Mouse (Mus musculus): ENCODE data around the gene Mprip. TPM values are rescaled to one million over a fixed set of nuclear protein-coding genes. Genes with fewer than 3 reads are reported as not detected.
A peak's percentile ranks its signal among the peaks of the same experiment; 100 is the strongest.
"Not testable (repeated sequence)": the region's sequence is repeated elsewhere in the genome, so short reads cannot be mapped to it uniquely, and the experiment has no call there.

Mprip gene
- polyA plus RNA-seq (2012; rRNA removed), result 172 and 221 TPM in 2 replicates

GRCm38 (mm10) chr11:59661005-59661404 is at the start of gene Mprip:
Gene Mprip (plus strand): TSS chr11:59661305.
- no peaks in the 10 kb centered on the region for H3K27me3 ChIP-seq (ENCODE audit: control insufficient read depth, insufficient read depth, low read length)
- no peaks in the 10 kb centered on the region for H3K36me3 ChIP-seq (ENCODE audit: control insufficient read depth, insufficient read depth, low read length)
- no peak for DNase-seq
- no peak for TF ChIP-seq CTCF (IDR thresholded peaks at IDR 0.05; ENCODE audit: borderline replicate concordance, control insufficient read depth, extremely low read depth, insufficient read depth, low read length, poor library complexity)
- TF ChIP-seq POLR2A (IDR thresholded peaks at IDR 0.05; ENCODE audit: control insufficient read depth, extremely low read depth, insufficient read depth, low read length, poor library complexity), result no peak
- 96% methylated on average over 3 of the region's 3 CpGs for WGBS
- no peak within 1 kb of the TSS for H3K27ac ChIP-seq (ENCODE audit: control insufficient read depth, insufficient read depth, low read length)
- H3K4me1 ChIP-seq (replicated peaks; ENCODE audit: control insufficient read depth, insufficient read depth, low read length), result peaks cover 21% of the 10 kb centered on the region
- peak within 1 kb of the TSS; percentile 64 for H3K4me3 ChIP-seq (ENCODE audit: control insufficient read depth, insufficient read depth, low read length)

GRCm38 (mm10) chr11:59611646-59612045 is 49.5 kb upstream of the Mprip start:
- H3K27me3 ChIP-seq (ENCODE audit: control insufficient read depth, insufficient read depth, low read length), result no peaks in the 10 kb centered on the region
- H3K4me3 ChIP-seq (ENCODE audit: control insufficient read depth, insufficient read depth, low read length), result no peak overlapping the region
- 89% methylated on average over 5 of the region's 5 CpGs for WGBS
- no peaks in the 10 kb centered on the region for H3K4me1 ChIP-seq (replicated peaks; ENCODE audit: control insufficient read depth, insufficient read depth, low read length)
- no peaks in the 10 kb centered on the region for H3K36me3 ChIP-seq (ENCODE audit: control insufficient read depth, insufficient read depth, low read length)
- DNase-seq, result no peak
- no peak for TF ChIP-seq CTCF (IDR thresholded peaks at IDR 0.05; ENCODE audit: borderline replicate concordance, control insufficient read depth, extremely low read depth, insufficient read depth, low read length, poor library complexity)
- H3K27ac ChIP-seq (ENCODE audit: control insufficient read depth, insufficient read depth, low read length), result no peak overlapping the region

GRCm38 (mm10) chr11:59614120-59614519 is 47.0 kb upstream of the Mprip start:
- H3K4me1 ChIP-seq (replicated peaks; ENCODE audit: control insufficient read depth, insufficient read depth, low read length), result peaks cover 8% of the 10 kb centered on the region
- no peaks in the 10 kb centered on the region for H3K27me3 ChIP-seq (ENCODE audit: control insufficient read depth, insufficient read depth, low read length)
- H3K4me3 ChIP-seq (ENCODE audit: control insufficient read depth, insufficient read depth, low read length), result no peak overlapping the region
- no peak for DNase-seq
- no peaks in the 10 kb centered on the region for H3K36me3 ChIP-seq (ENCODE audit: control insufficient read depth, insufficient read depth, low read length)
- no peak for TF ChIP-seq CTCF (IDR thresholded peaks at IDR 0.05; ENCODE audit: borderline replicate concordance, control insufficient read depth, extremely low read depth, insufficient read depth, low read length, poor library complexity)
- TF ChIP-seq POLR2A (IDR thresholded peaks at IDR 0.05; ENCODE audit: control insufficient read depth, extremely low read depth, insufficient read depth, low read length, poor library complexity), result no peak
- H3K27ac ChIP-seq (ENCODE audit: control insufficient read depth, insufficient read depth, low read length), result no peak overlapping the region
- 59% methylated on average over 4 of the region's 4 CpGs for WGBS

GRCm38 (mm10) chr11:59616986-59617385 is 44.1 kb upstream of the Mprip start:
- H3K36me3 ChIP-seq (ENCODE audit: control insufficient read depth, insufficient read depth, low read length); H3K27ac ChIP-seq (ENCODE audit: control insufficient read depth, insufficient read depth, low read length); H3K4me3 ChIP-seq (ENCODE audit: control insufficient read depth, insufficient read depth, low read length); DNase-seq; H3K4me1 ChIP-seq (replicated peaks; ENCODE audit: control insufficient read depth, insufficient read depth, low read length); H3K27me3 ChIP-seq (ENCODE audit: control insufficient read depth, insufficient read depth, low read length): not testable (repeated sequence)
- 55% methylated on average over 2 of the region's 2 CpGs for WGBS

- no peaks in the 10 kb centered on the region for H3K36me3 ChIP-seq (ENCODE audit: control insufficient read depth, insufficient read depth, low read length)
- 82% methylated on average over 3 of the region's 3 CpGs for WGBS
- no peaks in the 10 kb centered on the region for H3K27me3 ChIP-seq (ENCODE audit: control insufficient read depth, insufficient read depth, low read length)
- TF ChIP-seq CTCF (IDR thresholded peaks at IDR 0.05; ENCODE audit: borderline replicate concordance, control insufficient read depth, extremely low read depth, insufficient read depth, low read length, poor library complexity) (no peak), POLR2A (IDR thresholded peaks at IDR 0.05; ENCODE audit: control insufficient read depth, extremely low read depth, insufficient read depth, low read length, poor library complexity) (no peak)
- no peak overlapping the region for H3K4me3 ChIP-seq (ENCODE audit: control insufficient read depth, insufficient read depth, low read length)
- DNase-seq, result no peak
- peaks cover 23% of the 10 kb centered on the region for H3K4me1 ChIP-seq (replicated peaks; ENCODE audit: control insufficient read depth, insufficient read depth, low read length)
- H3K27ac ChIP-seq (ENCODE audit: control insufficient read depth, insufficient read depth, low read length), result no peak overlapping the region
These were observed 38.9 kb upstream of the Mprip start for GRCm38 (mm10) chr11:59622214-59622613.

- H3K4me3 ChIP-seq (ENCODE audit: control insufficient read depth, insufficient read depth, low read length), result no peak overlapping the region
- TF ChIP-seq POLR2A (IDR thresholded peaks at IDR 0.05; ENCODE audit: control insufficient read depth, extremely low read depth, insufficient read depth, low read length, poor library complexity) (no peak), CTCF (IDR thresholded peaks at IDR 0.05; ENCODE audit: borderline replicate concordance, control insufficient read depth, extremely low read depth, insufficient read depth, low read length, poor library complexity) (no peak)
- no peaks in the 10 kb centered on the region for H3K36me3 ChIP-seq (ENCODE audit: control insufficient read depth, insufficient read depth, low read length)
- 21% methylated on average over 6 of the region's 6 CpGs for WGBS
- DNase-seq, result peak; percentile 76
- peaks cover 22% of the 10 kb centered on the region for H3K4me1 ChIP-seq (replicated peaks; ENCODE audit: control insufficient read depth, insufficient read depth, low read length)
- H3K27ac ChIP-seq (ENCODE audit: control insufficient read depth, insufficient read depth, low read length), result peak overlapping the region; percentile 27; the same call in 1 of the 2 replicates
- H3K27me3 ChIP-seq (ENCODE audit: control insufficient read depth, insufficient read depth, low read length), result no peaks in the 10 kb centered on the region
These were observed 37.0 kb upstream of the Mprip start for GRCm38 (mm10) chr11:59624017-59624630.

- H3K27me3 ChIP-seq (ENCODE audit: control insufficient read depth, insufficient read depth, low read length), result no peaks in the 10 kb centered on the region
- WGBS, result 94% methylated on average over 7 of the region's 7 CpGs
- peaks cover 40% of the 10 kb centered on the region for H3K4me1 ChIP-seq (replicated peaks; ENCODE audit: control insufficient read depth, insufficient read depth, low read length)
- H3K36me3 ChIP-seq (ENCODE audit: control insufficient read depth, insufficient read depth, low read length), result no peaks in the 10 kb centered on the region
- TF ChIP-seq CTCF (IDR thresholded peaks at IDR 0.05; ENCODE audit: borderline replicate concordance, control insufficient read depth, extremely low read depth, insufficient read depth, low read length, poor library complexity), result no peak
- TF ChIP-seq POLR2A (IDR thresholded peaks at IDR 0.05; ENCODE audit: control insufficient read depth, extremely low read depth, insufficient read depth, low read length, poor library complexity), result no peak
- no peak overlapping the region for H3K4me3 ChIP-seq (ENCODE audit: control insufficient read depth, insufficient read depth, low read length)
- DNase-seq, result no peak
- H3K27ac ChIP-seq (ENCODE audit: control insufficient read depth, insufficient read depth, low read length), result no peak overlapping the region
These were observed 34.9 kb upstream of the Mprip start for GRCm38 (mm10) chr11:59626192-59626591.

All from thymus, adult 2 months (tissue).